Mouse (Mus musculus): ENCODE measurements around the gene Sorcs3. TPM values are rescaled to one million over a fixed set of nuclear protein-coding genes. Genes with fewer than 3 reads are reported as not detected.

Gene Sorcs3
- polyA plus RNA-seq, 1 experiment from 2014 or later, result 0.08 TPM

- H3K4me2 ChIP-seq, result no peak overlapping the region
- H3K27me3 ChIP-seq (ENCODE audit: insufficient read depth, low read length), result no peaks in the 10 kb centered on the region
- no peak overlapping the region for H3K9ac ChIP-seq
- TF ChIP-seq CTCF (IDR thresholded peaks at IDR 0.05; ENCODE audit: low read depth), result no peak
- H3K27ac ChIP-seq (ENCODE audit: low read depth), result no peak overlapping the region
- ATAC-seq (ENCODE audit: insufficient read depth), result no peak
- H3K4me3 ChIP-seq (ENCODE audit: low read depth, low read length), result no peak overlapping the region
- WGBS, result 68% methylated on average over 3 of the region's 3 CpGs
- H3K4me1 ChIP-seq (ENCODE audit: insufficient read depth), result no peaks in the 10 kb centered on the region
- no peak for DNase-seq
- no peaks in the 10 kb centered on the region for H3K9me3 ChIP-seq (ENCODE audit: low read depth, low read length)
- no peaks in the 10 kb centered on the region for H3K36me3 ChIP-seq (ENCODE audit: insufficient read depth)
Measured at GRCm38 (mm10) chr19:48821283-48821715, 615.5 kb downstream of the Sorcs3 start.

DNA sequence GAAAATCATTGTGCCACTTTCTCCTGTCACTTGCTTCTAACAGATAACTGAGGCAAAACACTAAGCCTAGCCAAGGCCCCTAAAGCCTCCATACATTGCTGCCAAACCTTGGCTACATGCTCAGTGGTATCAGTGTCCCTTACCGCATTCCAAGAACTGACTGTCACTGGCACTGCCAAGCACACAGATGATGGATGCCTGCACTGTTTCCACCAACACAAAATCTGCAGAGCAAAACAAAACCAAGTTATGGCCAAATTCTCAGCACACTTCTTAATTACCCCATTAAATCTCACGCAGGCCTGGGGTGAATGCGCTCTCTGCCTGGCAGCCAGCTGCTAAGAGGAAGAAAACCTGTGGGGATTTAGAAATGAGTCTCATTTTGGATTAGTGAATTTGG, 628.5 kb downstream of the Sorcs3 start:
- Histone ChIP-seq H3K36me3 (ENCODE audit: insufficient read depth) (no peaks in the 10 kb centered on the region), H3K27ac (ENCODE audit: low read depth) (no peak overlapping the region), H3K9ac (no peak overlapping the region), H3K9me3 (ENCODE audit: low read depth, low read length) (no peaks in the 10 kb centered on the region), H3K4me3 (ENCODE audit: low read depth, low read length) (no peak overlapping the region), H3K27me3 (ENCODE audit: insufficient read depth, low read length) (no peaks in the 10 kb centered on the region), H3K4me2 (no peak overlapping the region), H3K4me1 (ENCODE audit: insufficient read depth) (no peaks in the 10 kb centered on the region)
- DNase-seq, result no peak
- 68% methylated on average over 3 of the region's 3 CpGs for WGBS
- no peak for ATAC-seq (ENCODE audit: insufficient read depth)
- TF ChIP-seq CTCF (IDR thresholded peaks at IDR 0.05; ENCODE audit: low read depth), result no peak

DNA sequence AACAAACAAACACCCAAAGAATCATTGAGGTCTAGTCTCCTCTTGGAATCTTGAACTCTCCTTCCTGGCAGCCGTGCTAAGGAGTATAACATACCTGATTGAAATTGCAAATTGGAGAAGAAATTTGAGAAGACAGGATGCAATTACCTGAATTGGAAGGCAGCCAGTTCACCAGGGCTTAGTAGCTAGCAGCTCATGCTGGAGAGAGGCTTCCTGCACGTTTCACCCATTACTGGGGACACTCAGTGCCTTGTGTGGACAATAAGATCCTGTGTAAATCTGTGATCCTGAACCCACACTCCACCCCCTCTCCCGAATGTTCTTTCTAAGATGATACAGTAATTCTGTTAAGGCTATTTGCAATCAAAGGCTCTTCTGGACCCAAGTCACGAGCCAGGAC, 633.6 kb downstream of the Sorcs3 start:
- Histone ChIP-seq H3K9ac (no peak overlapping the region), H3K9me3 (ENCODE audit: low read depth, low read length) (no peaks in the 10 kb centered on the region), H3K4me1 (ENCODE audit: insufficient read depth) (no peaks in the 10 kb centered on the region), H3K4me3 (ENCODE audit: low read depth, low read length) (no peak overlapping the region), H3K27me3 (ENCODE audit: insufficient read depth, low read length) (no peaks in the 10 kb centered on the region), H3K36me3 (ENCODE audit: insufficient read depth) (no peaks in the 10 kb centered on the region), H3K27ac (ENCODE audit: low read depth) (no peak overlapping the region), H3K4me2 (no peak overlapping the region)
- DNase-seq (no peak), ATAC-seq (ENCODE audit: insufficient read depth) (no peak)
- TF ChIP-seq CTCF (IDR thresholded peaks at IDR 0.05; ENCODE audit: low read depth), result no peak
- WGBS, result 66% methylated on average over 4 of the region's 4 CpGs

- no peak for TF ChIP-seq CTCF (IDR thresholded peaks at IDR 0.05; ENCODE audit: low read depth)
- no peak for DNase-seq
- H3K36me3 ChIP-seq (ENCODE audit: insufficient read depth), result no peaks in the 10 kb centered on the region
- no peaks in the 10 kb centered on the region for H3K9me3 ChIP-seq (ENCODE audit: low read depth, low read length)
- no peaks in the 10 kb centered on the region for H3K4me1 ChIP-seq (ENCODE audit: insufficient read depth)
- no peak overlapping the region for H3K27ac ChIP-seq (ENCODE audit: low read depth)
- WGBS, result 71% methylated on average over 3 of the region's 3 CpGs
- H3K4me2 ChIP-seq, result no peak overlapping the region
- H3K4me3 ChIP-seq (ENCODE audit: low read depth, low read length), result no peak overlapping the region
- no peaks in the 10 kb centered on the region for H3K27me3 ChIP-seq (ENCODE audit: insufficient read depth, low read length)
- no peak overlapping the region for H3K9ac ChIP-seq
- no peak for ATAC-seq (ENCODE audit: insufficient read depth)
Measured at GRCm38 (mm10) chr19:48847700-48848099, 641.9 kb downstream of the Sorcs3 start.

DNA sequence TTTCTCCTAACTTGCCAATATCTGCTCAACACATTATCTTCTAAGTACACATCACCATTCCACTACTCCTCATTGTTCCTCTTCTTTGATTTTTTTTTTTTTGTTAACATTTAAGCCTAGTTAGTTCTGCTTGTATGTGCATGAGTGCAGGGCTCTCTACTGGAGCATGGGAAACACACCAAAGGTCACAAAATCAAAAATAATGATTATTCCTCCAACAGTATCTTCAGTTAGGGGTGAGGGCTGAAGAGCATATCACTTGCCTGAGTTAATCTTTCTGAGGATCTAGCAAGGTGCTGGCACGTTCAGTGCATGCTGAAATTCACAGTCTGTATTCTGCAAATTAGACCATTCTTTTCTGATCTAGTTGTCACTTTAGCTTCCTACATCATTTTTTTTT, 644.6 kb downstream of the Sorcs3 start:
- Histone ChIP-seq H3K9me3 (ENCODE audit: low read depth, low read length) (no peaks in the 10 kb centered on the region), H3K9ac (no peak overlapping the region), H3K36me3 (ENCODE audit: insufficient read depth) (no peaks in the 10 kb centered on the region), H3K4me3 (ENCODE audit: low read depth, low read length) (no peak overlapping the region), H3K4me1 (ENCODE audit: insufficient read depth) (no peaks in the 10 kb centered on the region), H3K4me2 (no peak overlapping the region), H3K27ac (ENCODE audit: low read depth) (no peak overlapping the region), H3K27me3 (ENCODE audit: insufficient read depth, low read length) (no peaks in the 10 kb centered on the region)
- no peak for TF ChIP-seq CTCF (IDR thresholded peaks at IDR 0.05; ENCODE audit: low read depth)
- ATAC-seq (ENCODE audit: insufficient read depth) (no peak), DNase-seq (no peak)
- 76% methylated on average over 1 of the region's 1 CpGs for WGBS
